Mouse (Mus musculus): ENCODE data around the gene Gm45015. TPM values are rescaled to one million over a fixed set of nuclear protein-coding genes. Genes with fewer than 3 reads are reported as not detected.
"Not testable (repeated sequence)": the region's sequence is repeated elsewhere in the genome, so short reads cannot be mapped to it uniquely, and the experiment has no call there.

Gene Gm45015
- total and polyA plus RNA-seq, 2 experiments from 2014 or later, result not detected

- no peak for TF ChIP-seq CTCF (IDR thresholded peaks at IDR 0.05; ENCODE audit: low read depth)
- DNase-seq (ENCODE audit: low spot score), result no peak
- Histone ChIP-seq H3K4me3 (ENCODE audit: low read length) (no peak overlapping the region), H3K27ac (no peak overlapping the region), H3K9ac (replicated peaks; ENCODE audit: low read length) (no peak overlapping the region), H3K36me3 (ENCODE audit: insufficient read depth, low read length) (no peaks in the 10 kb centered on the region), H3K9me3 (ENCODE audit: low read length) (no peaks in the 10 kb centered on the region), H3K27me3 (ENCODE audit: insufficient read depth, low read length) (no peaks in the 10 kb centered on the region), H3K4me1 (ENCODE audit: insufficient read depth, low read length) (no peaks in the 10 kb centered on the region), H3K4me2 (ENCODE audit: low read depth, low read length) (no peak overlapping the region)
- WGBS, result 71% methylated on average over 3 of the region's 3 CpGs
- ATAC-seq, result no peak
Measured at GRCm38 (mm10) chrX:73321029-73321428, 15.6 kb downstream of the Gm45015 start.

GRCm38 (mm10) chrX:73312522-73312921 is 24.1 kb downstream of the Gm45015 start:
- DNase-seq (ENCODE audit: low spot score) (peak; percentile 62), ATAC-seq (no peak)
- Histone ChIP-seq H3K27ac (no peak overlapping the region), H3K9me3 (ENCODE audit: low read length) (no peaks in the 10 kb centered on the region), H3K4me2 (ENCODE audit: low read depth, low read length) (no peak overlapping the region), H3K4me1 (ENCODE audit: insufficient read depth, low read length) (no peaks in the 10 kb centered on the region), H3K4me3 (ENCODE audit: low read length) (no peak overlapping the region), H3K36me3 (ENCODE audit: insufficient read depth, low read length) (no peaks in the 10 kb centered on the region), H3K9ac (replicated peaks; ENCODE audit: low read length) (no peak overlapping the region), H3K27me3 (ENCODE audit: insufficient read depth, low read length) (no peaks in the 10 kb centered on the region)
- TF ChIP-seq CTCF (IDR thresholded peaks at IDR 0.05; ENCODE audit: low read depth), result peak; percentile 67
- 39% methylated on average over 3 of the region's 3 CpGs for WGBS

- not testable (repeated sequence) for DNase-seq (ENCODE audit: low spot score); H3K4me2 ChIP-seq (ENCODE audit: low read depth, low read length); H3K9me3 ChIP-seq (ENCODE audit: low read length); ATAC-seq; H3K36me3 ChIP-seq (ENCODE audit: insufficient read depth, low read length); H3K4me1 ChIP-seq (ENCODE audit: insufficient read depth, low read length); H3K27me3 ChIP-seq (ENCODE audit: insufficient read depth, low read length); H3K9ac ChIP-seq (replicated peaks; ENCODE audit: low read length); H3K27ac ChIP-seq; H3K4me3 ChIP-seq (ENCODE audit: low read length)
- WGBS, result 76% methylated on average over 8 of the region's 10 CpGs
Measured at GRCm38 (mm10) chrX:73295745-73296144, 40.9 kb downstream of the Gm45015 start.

GRCm38 (mm10) chrX:73292876-73293275 is 43.8 kb downstream of the Gm45015 start, which contains the start of the genes Xlr5a and Xlr5c:
Gene Xlr5a (minus strand): TSS chrX:73292976.
Gene Xlr5c (minus strand): TSS chrX:73292976.
- H3K4me3 ChIP-seq (ENCODE audit: low read length); ATAC-seq; H3K36me3 ChIP-seq (ENCODE audit: insufficient read depth, low read length); H3K9ac ChIP-seq (replicated peaks; ENCODE audit: low read length); H3K9me3 ChIP-seq (ENCODE audit: low read length); H3K27me3 ChIP-seq (ENCODE audit: insufficient read depth, low read length); H3K4me1 ChIP-seq (ENCODE audit: insufficient read depth, low read length); DNase-seq (ENCODE audit: low spot score); H3K4me2 ChIP-seq (ENCODE audit: low read depth, low read length); H3K27ac ChIP-seq: not testable (repeated sequence)
- WGBS, result 92% methylated on average over 15 of the region's 17 CpGs

Other genes starting within 250 kb of the Gm45015 start
- 1.2 and 2.6 TPM in 2 replicates for gene Xlr3a, start 239.7 kb downstream of the Gm45015 start, total RNA-seq (2014; rRNA removed)
- 2.1 and 4.0 TPM in 2 replicates for gene Xlr3a, start 239.7 kb downstream of the Gm45015 start, polyA plus RNA-seq (2015; fragmentation: Nextera tagmentation; extraction: Ambion mirVana)
- 0.75 and 2.1 TPM in 2 replicates for gene Gm14685, start 219.8 kb downstream of the Gm45015 start, total RNA-seq (2014; rRNA removed)
- 1.0 and 1.2 TPM in 2 replicates for gene Gm14685, start 219.8 kb downstream of the Gm45015 start, polyA plus RNA-seq (2015; fragmentation: Nextera tagmentation; extraction: Ambion mirVana)
- gene Xlr5b, start 188.0 kb downstream of the Gm45015 start, total RNA-seq (2014; rRNA removed), result not detected in 2 replicates
- gene Xlr5b, start 188.0 kb downstream of the Gm45015 start, polyA plus RNA-seq (2015; fragmentation: Nextera tagmentation; extraction: Ambion mirVana), result not detected in 2 replicates
- gene DXBay18, start 187.4 kb downstream of the Gm45015 start, total RNA-seq (2014; rRNA removed), result 0.05 and 2.1 TPM in 2 replicates
- 0.18 TPM in 1 of 2 replicates, not detected in the other for gene DXBay18, start 187.4 kb downstream of the Gm45015 start, polyA plus RNA-seq (2015; fragmentation: Nextera tagmentation; extraction: Ambion mirVana)
- gene Spin2d, start 159.9 kb downstream of the Gm45015 start, total RNA-seq (2014; rRNA removed), result not detected in 2 replicates
- gene Spin2d, start 159.9 kb downstream of the Gm45015 start, polyA plus RNA-seq (2015; fragmentation: Nextera tagmentation; extraction: Ambion mirVana), result not detected in 2 replicates
- gene Xlr3b, start 144.6 kb downstream of the Gm45015 start, total RNA-seq (2014; rRNA removed), result 4.9 and 5.8 TPM in 2 replicates
- gene Xlr3b, start 144.6 kb downstream of the Gm45015 start, polyA plus RNA-seq (2015; fragmentation: Nextera tagmentation; extraction: Ambion mirVana), result 7.4 and 15.5 TPM in 2 replicates
- not detected in 2 replicates for gene Xlr4b, start 122.5 kb downstream of the Gm45015 start, total RNA-seq (2014; rRNA removed)
- gene Xlr4b, start 122.5 kb downstream of the Gm45015 start, polyA plus RNA-seq (2015; fragmentation: Nextera tagmentation; extraction: Ambion mirVana), result 0.26 and 0.63 TPM in 2 replicates
- 36.4 and 40.1 TPM in 2 replicates for gene F8a, start 108.5 kb downstream of the Gm45015 start, total RNA-seq (2014; rRNA removed)
- 32.9 and 33.7 TPM in 2 replicates for gene F8a, start 108.5 kb downstream of the Gm45015 start, polyA plus RNA-seq (2015; fragmentation: Nextera tagmentation; extraction: Ambion mirVana)
- not detected in 2 replicates for gene Xlr4c, start 93.7 kb downstream of the Gm45015 start, total RNA-seq (2014; rRNA removed)
- 0.31 and 0.53 TPM in 2 replicates for gene Xlr4c, start 93.7 kb downstream of the Gm45015 start, polyA plus RNA-seq (2015; fragmentation: Nextera tagmentation; extraction: Ambion mirVana)
- not detected in 2 replicates for gene Xlr3c, start 71.5 kb downstream of the Gm45015 start, total RNA-seq (2014; rRNA removed)
- gene Xlr3c, start 71.5 kb downstream of the Gm45015 start, polyA plus RNA-seq (2015; fragmentation: Nextera tagmentation; extraction: Ambion mirVana), result 0.15 and 0.59 TPM in 2 replicates
- not detected in 2 replicates for gene Xlr5a, start 43.9 kb downstream of the Gm45015 start, total RNA-seq (2014; rRNA removed)
- gene Xlr5a, start 43.9 kb downstream of the Gm45015 start, polyA plus RNA-seq (2015; fragmentation: Nextera tagmentation; extraction: Ambion mirVana), result not detected in 2 replicates
- not detected in 2 replicates for gene Xlr5c, start 43.9 kb downstream of the Gm45015 start, total RNA-seq (2014; rRNA removed)
- not detected in 2 replicates for gene Xlr5c, start 43.9 kb downstream of the Gm45015 start, polyA plus RNA-seq (2015; fragmentation: Nextera tagmentation; extraction: Ambion mirVana)
- gene Zfp275, start 5.8 kb upstream of the Gm45015 start, total RNA-seq (2014; rRNA removed), result 35.8 and 40.2 TPM in 2 replicates
- gene Zfp275, start 5.8 kb upstream of the Gm45015 start, polyA plus RNA-seq (2015; fragmentation: Nextera tagmentation; extraction: Ambion mirVana), result 5.3 and 5.5 TPM in 2 replicates
- 0.14 and 0.16 TPM in 2 replicates for gene Gm18336, start 61.9 kb upstream of the Gm45015 start, total RNA-seq (2014; rRNA removed)
- gene Gm18336, start 61.9 kb upstream of the Gm45015 start, polyA plus RNA-seq (2015; fragmentation: Nextera tagmentation; extraction: Ambion mirVana), result 0.06 TPM in 1 of 2 replicates, not detected in the other
- gene Zfp92, start 74.3 kb upstream of the Gm45015 start, total RNA-seq (2014; rRNA removed), result 4.5 TPM in 2 replicates
- gene Zfp92, start 74.3 kb upstream of the Gm45015 start, polyA plus RNA-seq (2015; fragmentation: Nextera tagmentation; extraction: Ambion mirVana), result 1.0 and 1.2 TPM in 2 replicates
- gene Trex2, start 98.5 kb upstream of the Gm45015 start, total RNA-seq (2014; rRNA removed), result not detected in 2 replicates
- gene Trex2, start 98.5 kb upstream of the Gm45015 start, polyA plus RNA-seq (2015; fragmentation: Nextera tagmentation; extraction: Ambion mirVana), result not detected in 2 replicates
- 22.0 and 33.5 TPM in 2 replicates for gene Haus7, start 122.2 kb upstream of the Gm45015 start, total RNA-seq (2014; rRNA removed)
- 62.8 and 63.7 TPM in 2 replicates for gene Haus7, start 122.2 kb upstream of the Gm45015 start, polyA plus RNA-seq (2015; fragmentation: Nextera tagmentation; extraction: Ambion mirVana)
- 51.9 and 68.9 TPM in 2 replicates for gene Bgn, start 146.8 kb upstream of the Gm45015 start, total RNA-seq (2014; rRNA removed)
- 17.9 and 23.7 TPM in 2 replicates for gene Bgn, start 146.8 kb upstream of the Gm45015 start, polyA plus RNA-seq (2015; fragmentation: Nextera tagmentation; extraction: Ambion mirVana)
- 40.9 and 44.0 TPM in 2 replicates for gene Atp2b3, start 166.2 kb upstream of the Gm45015 start, total RNA-seq (2014; rRNA removed)
- gene Atp2b3, start 166.2 kb upstream of the Gm45015 start, polyA plus RNA-seq (2015; fragmentation: Nextera tagmentation; extraction: Ambion mirVana), result 8.1 and 8.2 TPM in 2 replicates

Measured in hindbrain, postnatal 0 days (tissue).